Mouse (Mus musculus) hindbrain, embryonic 14.5 days (tissue): ENCODE results near the gene Tmem91. TPM values are rescaled to one million over a fixed set of nuclear protein-coding genes. Genes with fewer than 3 reads are reported as not detected.

ENCODE experiments used
- ATAC-seq: fragments of 200-750 bp; cut with Nextera tagmentation; 2 replicates; pipeline ENCODE4 v1.8.0; 2017; ENCODE audit warnings: moderate number of reproducible peaks, mild to moderate bottlenecking, moderate TSS enrichment, moderate library complexity; ENCODE audit not compliant: low FRiP score
- DNase-seq: peaks from one replicate; pipeline ENCODE4 v3.0.0-alpha.2; 2015; ENCODE audit warnings: low spot score
- H3K27ac ChIP-seq: fragments of 300-500 bp; sonication (generic); 2 replicates; pipeline ENCODE4 v1.5.1; 2014; ENCODE audit warnings: mild to moderate bottlenecking, moderate library complexity
- H3K27me3 ChIP-seq: fragments of 300-500 bp; sonication (generic); 2 replicates; pipeline ENCODE4 v1.6.1; 2014; ENCODE audit warnings: mild to moderate bottlenecking, low read length, mixed read lengths; ENCODE audit not compliant: control insufficient read depth, insufficient read depth
- H3K36me3 ChIP-seq: fragments of 300-500 bp; sonication (generic); replicated peaks from 2 replicates; pipeline ENCODE4 v1.6.1; 2014; ENCODE audit not compliant: control insufficient read depth, insufficient read depth
- H3K4me1 ChIP-seq: fragments of 300-500 bp; sonication (generic); replicated peaks from 2 replicates; pipeline ENCODE4 v1.6.1; 2014; ENCODE audit warnings: antibody characterized with exemption, low read length, mixed read lengths; ENCODE audit not compliant: control insufficient read depth, insufficient read depth
- H3K4me2 ChIP-seq: fragments of 300-500 bp; sonication (generic); replicated peaks from 2 replicates; pipeline ENCODE4 v1.6.1; 2014; ENCODE audit warnings: mild to moderate bottlenecking, moderate library complexity
- H3K4me3 ChIP-seq: fragments of 300-500 bp; sonication (generic); replicated peaks from 2 replicates; pipeline ENCODE4 v1.5.1; 2014; ENCODE audit warnings: mild to moderate bottlenecking, low read length
- H3K9ac ChIP-seq: fragments of 300-500 bp; sonication (generic); 2 replicates; pipeline ENCODE4 v1.6.1; 2014
- H3K9me3 ChIP-seq: fragments of 300-500 bp; sonication (generic); 2 replicates; pipeline ENCODE4 v1.6.1; 2016; ENCODE audit warnings: low read length; ENCODE audit not compliant: control insufficient read depth
- WGBS: fragments of 180-500 bp; shearing (Covaris S2); extraction: QIAGEN DNeasy Blood & Tissue Kit; methylation state at CpG from one replicate; pipeline ENCODE4 v1.1.7; 2014; 5-methylcytosine and 5-hydroxymethylcytosine counted together
- polyA plus RNA-seq: library from polyadenylated mRNA; unstranded; fragments of >200 nt; fragmentation: Nextera tagmentation; extraction: Ambion mirVana; gene quantifications from 2 replicates; pipeline ENCODE4 v1.2.1, GENCODE M21; 2014

Gene Tmem91
- polyA plus RNA-seq, 1 experiment from 2014 or later, result 54.1 TPM

- H3K4me3 ChIP-seq, result no peak overlapping the region
- H3K9me3 ChIP-seq, result no peaks in the 10 kb centered on the region
- H3K27me3 ChIP-seq, result peaks cover 36% of the 10 kb centered on the region
- DNase-seq (peak; percentile 83), ATAC-seq (peak; percentile 38)
- H3K36me3 ChIP-seq, result no peaks in the 10 kb centered on the region
- no peak overlapping the region for H3K4me2 ChIP-seq
- H3K4me1 ChIP-seq, result peaks cover 12% of the 10 kb centered on the region
- 45% methylated on average over 15 of the region's 15 CpGs for WGBS
- H3K27ac ChIP-seq, result peak overlapping the region; percentile 61
- no peak overlapping the region for H3K9ac ChIP-seq
Measured at GRCm38 (mm10) chr7:25676085-25676781, 1.3 kb upstream of the Tmem91 start.

GRCm38 (mm10) chr7:25675405-25675804 lies 439 bp upstream of the Tmem91 start:
- DNase-seq (no peak), ATAC-seq (no peak)
- Histone ChIP-seq H3K27me3 (peaks cover 36% of the 10 kb centered on the region), H3K27ac (no peak overlapping the region), H3K9me3 (no peaks in the 10 kb centered on the region), H3K4me1 (peaks cover 12% of the 10 kb centered on the region), H3K4me3 (peak overlapping the region; percentile 41), H3K36me3 (no peaks in the 10 kb centered on the region), H3K9ac (peak overlapping the region; percentile 59; the same call in 1 of the 2 replicates), H3K4me2 (peak overlapping the region; percentile 65)
- 28% methylated on average over 6 of the region's 6 CpGs for WGBS

- H3K4me1 ChIP-seq, result peaks cover 6% of the 10 kb centered on the region; the same call in 1 of the 2 replicates
- H3K4me2 ChIP-seq, result peak overlapping the region; percentile 65
- peaks cover 36% of the 10 kb centered on the region for H3K27me3 ChIP-seq
- DNase-seq, result no peak
- no peaks in the 10 kb centered on the region for H3K9me3 ChIP-seq
- peak overlapping the region; percentile 59 for H3K9ac ChIP-seq
- H3K27ac ChIP-seq, result no peak overlapping the region
- ATAC-seq, result no peak
- H3K36me3 ChIP-seq, result 0 out of 2 replicates have a peak, but pooled peaks cover 3% of the 10 kb centered on the region
- H3K4me3 ChIP-seq, result peak overlapping the region; percentile 41
- WGBS, result 27% methylated on average over 9 of the region's 9 CpGs
Measured at GRCm38 (mm10) chr7:25674297-25674696, 669 bp downstream of the Tmem91 start.

GRCm38 (mm10) chr7:25672442-25672841 lies 2.5 kb downstream of the Tmem91 start:
- H3K27me3 ChIP-seq, result peaks cover 29% of the 10 kb centered on the region
- ATAC-seq, result no peak
- 52% methylated on average over 4 of the region's 4 CpGs for WGBS
- H3K27ac ChIP-seq, result no peak overlapping the region
- no peak overlapping the region for H3K4me3 ChIP-seq
- peaks cover 6% of the 10 kb centered on the region; the same call in 1 of the 2 replicates for H3K4me1 ChIP-seq
- DNase-seq, result no peak
- H3K4me2 ChIP-seq, result no peak overlapping the region
- no peak overlapping the region for H3K9ac ChIP-seq
- H3K36me3 ChIP-seq, result peaks cover 21% of the 10 kb centered on the region
- no peaks in the 10 kb centered on the region for H3K9me3 ChIP-seq

GRCm38 (mm10) chr7:25671686-25672085 lies 3.3 kb downstream of the Tmem91 start:
- Histone ChIP-seq H3K4me2 (no peak overlapping the region), H3K4me1 (peaks cover 6% of the 10 kb centered on the region; the same call in 1 of the 2 replicates), H3K9me3 (no peaks in the 10 kb centered on the region), H3K4me3 (no peak overlapping the region), H3K36me3 (peaks cover 25% of the 10 kb centered on the region), H3K27ac (no peak overlapping the region), H3K27me3 (peaks cover 29% of the 10 kb centered on the region), H3K9ac (no peak overlapping the region)
- WGBS, result 81% methylated on average over 2 of the region's 2 CpGs
- DNase-seq, result no peak
- ATAC-seq, result no peak

- peaks cover 5% of the 10 kb centered on the region; the same call in 1 of the 2 replicates for H3K4me1 ChIP-seq
Measured at GRCm38 (mm10) chr7:25670096-25670495, 4.9 kb downstream of the Tmem91 start.

GRCm38 (mm10) chr7:25669631-25670030 lies 5.3 kb downstream of the Tmem91 start:
- DNase-seq (no peak), ATAC-seq (no peak)
- H3K27ac ChIP-seq, result no peak overlapping the region
- H3K27me3 ChIP-seq, result peaks cover 17% of the 10 kb centered on the region
- no peak overlapping the region for H3K4me2 ChIP-seq
- WGBS, result 77% methylated on average over 9 of the region's 9 CpGs
- H3K9me3 ChIP-seq, result no peaks in the 10 kb centered on the region
- peaks cover 43% of the 10 kb centered on the region for H3K36me3 ChIP-seq
- H3K9ac ChIP-seq, result no peak overlapping the region
- 0 out of 2 replicates have a peak, but pooled peaks cover under 1% of the 10 kb centered on the region for H3K4me1 ChIP-seq
- H3K4me3 ChIP-seq, result no peak overlapping the region

More at GRCm38 (mm10) chr7:25670096-25670495, 4.9 kb downstream of the Tmem91 start:
- Histone ChIP-seq H3K4me2 (no peak overlapping the region), H3K9ac (no peak overlapping the region), H3K36me3 (peaks cover 38% of the 10 kb centered on the region), H3K27me3 (peaks cover 22% of the 10 kb centered on the region), H3K27ac (no peak overlapping the region), H3K9me3 (no peaks in the 10 kb centered on the region), H3K4me3 (no peak overlapping the region)
- 96% methylated on average over 4 of the region's 4 CpGs for WGBS
- ATAC-seq (no peak), DNase-seq (no peak)

- H3K9ac ChIP-seq, result no peak overlapping the region
- ATAC-seq (no peak), DNase-seq (no peak)
- H3K36me3 ChIP-seq, result peaks cover 48% of the 10 kb centered on the region
- H3K27me3 ChIP-seq, result peaks cover 13% of the 10 kb centered on the region
- H3K27ac ChIP-seq, result no peak overlapping the region
- 89% methylated on average over 10 of the region's 10 CpGs for WGBS
- no peak overlapping the region for H3K4me3 ChIP-seq
- no peaks in the 10 kb centered on the region for H3K4me1 ChIP-seq
- no peak overlapping the region for H3K4me2 ChIP-seq
- H3K9me3 ChIP-seq, result no peaks in the 10 kb centered on the region
Measured at GRCm38 (mm10) chr7:25669158-25669557, 5.8 kb downstream of the Tmem91 start.

- ATAC-seq (no peak), DNase-seq (no peak)
- no peaks in the 10 kb centered on the region for H3K27me3 ChIP-seq
- H3K9me3 ChIP-seq, result no peaks in the 10 kb centered on the region
- H3K36me3 ChIP-seq, result peaks cover 55% of the 10 kb centered on the region
- WGBS, result 96% methylated on average over 8 of the region's 8 CpGs
- no peak overlapping the region for H3K4me3 ChIP-seq
- no peak overlapping the region for H3K4me2 ChIP-seq
- no peak overlapping the region for H3K27ac ChIP-seq
- no peak overlapping the region for H3K9ac ChIP-seq
- no peaks in the 10 kb centered on the region for H3K4me1 ChIP-seq
Measured at GRCm38 (mm10) chr7:25666381-25666780, 8.6 kb downstream of the Tmem91 start.
